Mouse (Mus musculus) embryonic fibroblast, embryonic 13.5 days (primary cell): ENCODE measurements around the gene Slc9a3r1.

ENCODE experiments used
- CTCF ChIP-seq: IDR thresholded peaks from 2 replicates; pipeline ENCODE4 v1.5.1; 2011; ENCODE audit warnings: mild to moderate bottlenecking, control low read depth, low read length, moderate library complexity, borderline replicate concordance; ENCODE audit not compliant: insufficient read depth
- POLR2A ChIP-seq: IDR thresholded peaks from 2 replicates; pipeline ENCODE4 v1.6.1; 2011; ENCODE audit warnings: low read depth, mild to moderate bottlenecking, control low read depth, low read length, moderate library complexity

GRCm38 (mm10) chr11:115153699-115154292, 9.3 kb upstream of the Slc9a3r1 start:
- TF ChIP-seq CTCF (peak; percentile 82), POLR2A (no peak)
